Mouse (Mus musculus) heart, embryonic 11.5 days (tissue): ENCODE results near the gene Fuca1. TPM values are rescaled to one million over a fixed set of nuclear protein-coding genes. Genes with fewer than 3 reads are reported as not detected.
A peak's percentile ranks its signal among the peaks of the same experiment; 100 is the strongest.
"Not testable (repeated sequence)": the region's sequence is repeated elsewhere in the genome, so short reads cannot be mapped to it uniquely, and the experiment has no call there.

ENCODE experiments used
- ATAC-seq: fragments of 200-750 bp; cut with Nextera tagmentation; replicated peaks from 2 replicates; pipeline ENCODE4 v1.8.0; 2017; ENCODE audit warnings: moderate library complexity; ENCODE audit not compliant: insufficient number of reproducible peaks, low FRiP score, low TSS enrichment
- H3K27ac ChIP-seq: fragments of 300-500 bp; sonication (generic); 2 replicates; pipeline ENCODE4 v1.5.1; 2014; ENCODE audit warnings: mild to moderate bottlenecking, low read depth, low read length
- H3K27me3 ChIP-seq: fragments of 300-500 bp; sonication (generic); 2 replicates; pipeline ENCODE4 v1.6.1; 2014; ENCODE audit warnings: mild to moderate bottlenecking, low read length, mixed read lengths; ENCODE audit not compliant: control insufficient read depth, insufficient read depth
- H3K36me3 ChIP-seq: fragments of 300-500 bp; sonication (generic); 2 replicates; pipeline ENCODE4 v1.6.1; 2014; ENCODE audit warnings: mild to moderate bottlenecking, low read length, moderate library complexity, mixed read lengths; ENCODE audit not compliant: control insufficient read depth, insufficient read depth
- H3K4me1 ChIP-seq: fragments of 300-500 bp; sonication (generic); 2 replicates; pipeline ENCODE4 v1.6.1; 2014; ENCODE audit warnings: low read length; ENCODE audit not compliant: control insufficient read depth, insufficient read depth
- H3K4me2 ChIP-seq: fragments of 300-500 bp; sonication (generic); 2 replicates; pipeline ENCODE4 v1.6.1; 2014; ENCODE audit warnings: mild to moderate bottlenecking, moderate library complexity
- H3K4me3 ChIP-seq: fragments of 300-500 bp; sonication (generic); 2 replicates; pipeline ENCODE4 v1.5.1; 2014; ENCODE audit warnings: low read depth, low read length
- H3K9ac ChIP-seq: fragments of 300-500 bp; sonication (generic); 2 replicates; pipeline ENCODE4 v1.6.1; 2014; ENCODE audit warnings: mild to moderate bottlenecking, low read depth, low read length, moderate library complexity
- H3K9me3 ChIP-seq: fragments of 300-500 bp; sonication (generic); replicated peaks from 2 replicates; pipeline ENCODE4 v1.6.1; 2016; ENCODE audit warnings: low read length; ENCODE audit not compliant: control insufficient read depth
- WGBS: fragments of 180-500 bp; shearing (Covaris S2); extraction: QIAGEN DNeasy Blood & Tissue Kit; methylation state at CpG from one replicate; pipeline ENCODE4 v1.1.7; 2014; ENCODE audit not compliant: insufficient replicate concordance; 5-methylcytosine and 5-hydroxymethylcytosine counted together
- polyA plus RNA-seq: library from polyadenylated mRNA; unstranded; fragments of >200 nt; fragmentation: Nextera tagmentation; extraction: Ambion mirVana; gene quantifications from 2 replicates; pipeline ENCODE4 v1.2.1, GENCODE M21; 2014

Gene Fuca1
- polyA plus RNA-seq, 1 experiment from 2014 or later = 42.4 TPM

DNA sequence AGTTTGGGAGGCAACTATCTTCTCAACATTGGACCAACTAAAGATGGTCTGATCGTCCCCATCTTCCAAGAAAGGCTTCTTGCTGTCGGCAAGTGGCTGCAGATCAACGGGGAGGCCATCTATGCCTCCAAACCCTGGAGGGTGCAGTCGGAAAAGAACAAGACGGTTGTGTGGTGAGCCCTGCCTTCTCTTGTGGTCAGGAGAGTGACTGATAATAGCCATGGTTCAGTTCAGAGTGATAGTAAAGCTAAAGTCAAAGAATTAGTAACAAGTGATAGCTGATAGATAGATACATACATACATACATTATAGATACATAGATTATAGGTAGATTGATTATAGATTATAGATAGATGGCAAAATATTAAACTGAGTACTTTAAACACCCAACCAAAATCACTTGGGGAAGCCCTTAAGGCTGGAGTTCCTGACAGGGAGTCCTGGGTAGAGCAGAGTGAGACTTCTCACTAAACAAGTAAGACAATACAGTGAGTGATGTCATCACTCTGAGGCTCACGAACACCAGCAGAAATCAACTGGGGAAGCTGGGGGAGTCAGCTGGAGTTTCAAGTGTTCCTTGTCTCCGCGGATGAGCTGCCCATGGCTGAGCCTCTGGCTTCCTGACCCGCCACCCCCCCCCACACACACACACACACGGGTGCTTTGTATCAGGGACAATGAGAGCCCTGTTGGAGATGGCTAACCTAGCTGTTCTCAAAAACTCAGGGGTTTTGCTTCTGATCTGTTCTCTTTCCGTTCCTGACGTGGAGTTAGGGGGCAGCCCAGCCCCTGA lies 14.4 kb downstream of the Fuca1 start:
- Histone ChIP-seq H3K9ac (no peak overlapping the region), H3K27me3 (no peaks in the 10 kb centered on the region), H3K9me3 (no peaks in the 10 kb centered on the region), H3K36me3 (0 out of 2 replicates have a peak, but pooled peaks cover 6% of the 10 kb centered on the region), H3K4me3 (no peak overlapping the region), H3K4me1 (peaks cover 4% of the 10 kb centered on the region; the same call in 1 of the 2 replicates), H3K4me2 (no peak overlapping the region), H3K27ac (peak overlapping the region; percentile 46; the same call in 1 of the 2 replicates)
- ATAC-seq = no peak
- WGBS = 41% methylated on average over 12 of the region's 12 CpGs

DNA sequence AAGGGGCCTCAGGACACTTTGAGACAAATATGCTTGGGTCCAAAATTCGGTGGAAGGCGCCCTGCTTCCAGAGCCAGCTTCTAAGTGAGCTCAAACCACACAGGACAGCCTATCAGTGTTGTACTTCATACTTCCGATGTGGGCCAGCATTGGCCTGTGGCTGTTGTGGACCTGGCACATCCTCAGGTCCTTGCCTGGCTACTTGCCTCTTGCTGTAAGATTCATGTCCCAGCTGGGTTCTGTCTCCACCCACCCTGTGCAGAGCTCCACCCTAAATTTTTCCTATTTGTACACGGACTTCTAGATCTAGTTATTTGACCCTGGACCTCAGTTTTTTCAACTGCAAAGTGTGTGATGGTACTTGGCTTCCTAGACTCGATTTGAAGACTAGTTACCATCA lies 15.0 kb downstream of the Fuca1 start:
- Histone ChIP-seq H3K27ac (peak overlapping the region; percentile 46; the same call in 1 of the 2 replicates), H3K27me3 (no peaks in the 10 kb centered on the region), H3K4me3 (no peak overlapping the region), H3K9ac (no peak overlapping the region), H3K36me3 (0 out of 2 replicates have a peak, but pooled peaks cover 6% of the 10 kb centered on the region), H3K4me2 (no peak overlapping the region), H3K4me1 (peaks cover 4% of the 10 kb centered on the region; the same call in 1 of the 2 replicates), H3K9me3 (no peaks in the 10 kb centered on the region)
- ATAC-seq = no peak
- 59% methylated on average over 5 of the region's 5 CpGs for WGBS

DNA sequence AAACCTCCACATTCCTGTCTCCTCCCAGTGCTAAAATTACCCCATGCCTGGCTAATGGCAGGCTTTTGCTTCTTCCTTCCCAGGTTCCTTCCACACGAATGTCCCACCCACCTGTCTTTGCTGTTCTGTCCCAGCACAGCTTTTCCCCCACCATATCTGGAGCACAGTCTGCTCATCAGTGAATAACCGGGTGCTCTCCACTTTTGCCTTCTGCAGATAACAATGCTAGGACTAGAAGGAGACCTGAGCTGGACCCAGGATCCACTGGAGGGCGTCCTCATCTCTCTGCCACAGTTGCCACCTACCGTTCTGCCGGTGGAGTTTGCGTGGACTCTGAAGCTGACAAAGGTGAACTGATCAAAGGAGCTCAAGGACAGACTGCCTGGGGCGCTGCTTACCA lies 18.3 kb downstream of the Fuca1 start:
- 76% methylated on average over 7 of the region's 7 CpGs for WGBS
- H3K9ac ChIP-seq = no peak overlapping the region
- no peak for ATAC-seq

DNA sequence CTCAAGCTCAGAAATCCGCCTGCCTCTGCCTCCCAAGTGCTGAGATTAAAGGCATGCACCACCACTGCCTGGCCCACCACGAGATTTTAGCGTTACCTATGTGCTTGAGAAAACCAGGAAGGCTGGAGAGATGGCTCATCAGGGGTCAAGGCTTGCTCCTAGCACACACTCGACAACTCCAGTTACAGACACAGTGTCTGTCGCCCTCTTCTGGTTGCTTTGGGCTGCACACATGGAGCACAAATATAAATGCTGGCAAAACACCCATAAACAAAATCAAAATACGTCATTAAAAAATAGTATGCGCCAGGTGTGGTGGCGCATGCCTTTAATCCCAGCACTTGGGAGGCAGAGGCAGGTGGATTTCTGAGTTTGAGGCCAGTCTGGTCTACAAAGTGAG lies 20.5 kb downstream of the Fuca1 start:
- not testable (repeated sequence) for H3K27ac ChIP-seq, H3K9me3 ChIP-seq, H3K9ac ChIP-seq, H3K4me1 ChIP-seq, H3K4me2 ChIP-seq, H3K4me3 ChIP-seq, ATAC-seq, H3K27me3 ChIP-seq
- peaks cover 10% of the 10 kb centered on the region; the same call in 1 of the 2 replicates for H3K36me3 ChIP-seq
- WGBS = 75% methylated on average over 8 of the region's 8 CpGs

More for the DNA sequence above, 18.3 kb downstream of the Fuca1 start:
- H3K4me3 ChIP-seq = no peak overlapping the region
- no peak overlapping the region for H3K4me2 ChIP-seq
- H3K36me3 ChIP-seq = peaks cover 10% of the 10 kb centered on the region; the same call in 1 of the 2 replicates
- H3K27me3 ChIP-seq = no peaks in the 10 kb centered on the region
- H3K4me1 ChIP-seq = peaks cover 4% of the 10 kb centered on the region
- no peak overlapping the region for H3K27ac ChIP-seq
- H3K9me3 ChIP-seq = no peaks in the 10 kb centered on the region

DNA sequence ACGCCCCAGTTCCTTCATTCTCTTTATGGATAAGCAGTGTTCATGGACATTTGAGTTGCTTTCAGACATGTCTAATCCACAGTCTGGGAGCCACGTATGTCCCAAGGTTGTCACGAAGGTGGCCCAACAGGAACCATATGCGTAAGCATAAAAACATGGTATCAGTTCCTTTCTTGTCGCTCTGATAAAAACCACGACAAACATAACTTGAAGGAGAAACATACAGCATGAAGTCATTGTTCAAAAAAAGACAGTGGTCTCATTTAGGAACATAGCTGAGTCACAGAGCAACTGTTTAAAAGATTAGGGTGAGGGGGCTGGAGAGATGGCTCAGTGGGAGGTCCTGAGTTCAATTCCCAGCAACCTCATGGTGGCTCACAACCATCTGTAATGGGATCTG lies 21.7 kb downstream of the Fuca1 start:
- Histone ChIP-seq H3K4me2 (no peak overlapping the region), H3K36me3 (peaks cover 10% of the 10 kb centered on the region; the same call in 1 of the 2 replicates), H3K9me3 (no peaks in the 10 kb centered on the region), H3K4me1 (peaks cover 4% of the 10 kb centered on the region), H3K27me3 (no peaks in the 10 kb centered on the region), H3K27ac (no peak overlapping the region), H3K4me3 (no peak overlapping the region), H3K9ac (no peak overlapping the region)
- no peak for ATAC-seq
- 60% methylated on average over 6 of the region's 6 CpGs for WGBS

DNA sequence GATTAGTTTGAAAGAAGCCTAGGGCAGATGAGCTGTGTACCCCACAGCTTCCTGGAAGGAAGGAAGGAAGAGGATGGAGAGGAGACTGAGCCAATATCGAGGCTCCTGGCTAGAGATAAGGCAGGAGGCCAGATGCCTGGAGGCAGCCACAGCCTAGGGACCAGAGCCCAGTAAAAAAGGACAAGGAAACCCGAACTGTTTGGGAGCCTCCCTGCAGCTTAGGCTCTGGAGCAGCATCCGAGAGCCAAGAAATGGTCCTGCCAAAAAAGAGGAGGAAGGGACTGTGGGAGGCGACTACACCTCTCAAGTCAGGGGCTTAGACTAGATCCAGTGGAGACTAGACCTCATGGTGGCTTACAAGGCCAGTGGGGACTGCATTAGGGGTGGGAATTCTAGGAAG lies 22.9 kb downstream of the Fuca1 start:
- Histone ChIP-seq H3K27me3 (no peaks in the 10 kb centered on the region), H3K9me3 (no peaks in the 10 kb centered on the region), H3K9ac (no peak overlapping the region), H3K27ac (no peak overlapping the region; the same call in 1 of the 2 replicates), H3K4me1 (peaks cover 7% of the 10 kb centered on the region), H3K36me3 (peaks cover 10% of the 10 kb centered on the region; the same call in 1 of the 2 replicates), H3K4me3 (no peak overlapping the region), H3K4me2 (no peak overlapping the region)
- ATAC-seq = no peak
- WGBS = 36% methylated on average over 4 of the region's 4 CpGs

DNA sequence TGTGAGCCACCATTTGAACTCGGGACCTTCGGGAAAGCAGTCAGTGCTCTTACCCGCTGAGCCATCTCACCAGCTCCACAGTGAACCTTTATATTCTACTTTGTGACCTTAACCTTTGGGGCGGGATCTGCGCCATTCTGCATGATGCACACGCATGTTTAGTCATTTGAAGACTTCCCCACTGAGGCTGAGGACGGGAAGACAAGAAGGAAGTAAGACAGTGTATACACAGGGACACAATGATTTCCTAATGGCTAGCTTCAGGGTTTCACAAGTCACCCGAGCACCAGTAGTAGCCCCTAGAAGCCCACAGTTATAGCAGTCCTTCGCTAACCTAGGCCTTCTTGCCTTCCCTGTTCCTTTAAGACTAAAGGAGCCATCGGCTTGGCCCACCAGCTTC lies 25.2 kb downstream of the Fuca1 start:
- H3K4me3 ChIP-seq = peak overlapping the region; percentile 89
- peak overlapping the region; percentile 90 for H3K4me2 ChIP-seq
- peak overlapping the region; percentile 87; the same call in 1 of the 2 replicates for H3K9ac ChIP-seq
- WGBS = 77% methylated on average over 10 of the region's 10 CpGs
- H3K9me3 ChIP-seq = no peaks in the 10 kb centered on the region
- H3K27ac ChIP-seq = peak overlapping the region; percentile 57; the same call in 1 of the 2 replicates
- H3K4me1 ChIP-seq = peaks cover 9% of the 10 kb centered on the region
- H3K27me3 ChIP-seq = no peaks in the 10 kb centered on the region
- no peak for ATAC-seq
- H3K36me3 ChIP-seq = peaks cover 4% of the 10 kb centered on the region; the same call in 1 of the 2 replicates

DNA sequence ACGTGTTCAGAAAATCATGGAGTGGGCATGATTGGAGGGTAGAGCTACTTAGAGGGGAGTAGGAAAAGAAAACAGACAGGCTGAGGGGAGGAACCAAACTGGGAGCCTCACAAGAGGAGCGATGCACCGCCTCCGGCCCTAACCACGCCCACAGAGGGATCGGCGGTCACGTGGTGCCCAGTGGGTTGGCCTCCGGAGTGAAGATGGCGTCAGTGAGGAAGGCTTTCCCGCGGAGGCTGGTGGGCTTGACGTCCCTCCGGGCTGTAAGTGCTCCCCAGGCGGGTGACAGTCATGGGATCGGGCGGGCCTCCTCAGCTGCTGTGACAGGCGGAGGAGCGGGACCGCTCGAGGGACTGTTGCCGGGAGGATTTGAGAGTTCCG lies 25.7 kb downstream of the Fuca1 start, which contains the start of gene Hmgcl:
Gene Hmgcl (plus strand): TSS at position 171 of the 381 bp plus-strand sequence.
- Histone ChIP-seq H3K4me3 (peak within 1 kb of the TSS; percentile 89), H3K4me2 (peak within 1 kb of the TSS; percentile 90), H3K9me3 (no peaks in the 10 kb centered on the region), H3K27ac (peak within 1 kb of the TSS; percentile 57), H3K4me1 (peaks cover 9% of the 10 kb centered on the region), H3K27me3 (no peaks in the 10 kb centered on the region), H3K36me3 (peaks cover 3% of the 10 kb centered on the region), H3K9ac (peak within 1 kb of the TSS; percentile 87)
- peak; percentile 82 for ATAC-seq
- WGBS = under 1% methylated on average over 23 of the region's 23 CpGs
